Mouse (Mus musculus) urinary bladder, postnatal 4 days (tissue): ENCODE data around the gene Srsf1.

ENCODE experiments used
- DNase-seq, 2 experiments: peaks; one replicate each; pipeline ENCODE4 v3.0.0; 2021 to 2022; ENCODE audit warnings: low spot score in 2 of 2

Srsf1 gene

DNA sequence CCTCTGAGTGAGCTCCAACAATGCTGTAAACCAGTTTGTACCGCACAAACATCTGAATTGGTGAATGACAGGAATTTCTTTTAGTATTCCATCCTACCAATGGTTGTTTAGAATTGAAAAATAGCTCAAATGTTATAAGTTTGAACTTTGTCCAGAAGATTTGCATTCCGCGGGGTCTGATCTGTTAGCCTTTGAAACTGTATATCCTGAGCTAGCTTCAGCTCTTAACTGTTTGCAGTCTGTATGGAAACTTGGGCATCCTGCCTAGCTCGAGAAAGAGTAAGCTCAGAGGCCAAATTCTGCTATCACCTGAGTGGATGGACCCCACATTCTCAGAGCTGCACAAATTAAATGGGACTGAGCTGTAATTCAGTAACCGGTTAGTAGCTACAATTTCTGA is 23.9 kb downstream of the Srsf1 start:
- no peak for DNase-seq

DNA sequence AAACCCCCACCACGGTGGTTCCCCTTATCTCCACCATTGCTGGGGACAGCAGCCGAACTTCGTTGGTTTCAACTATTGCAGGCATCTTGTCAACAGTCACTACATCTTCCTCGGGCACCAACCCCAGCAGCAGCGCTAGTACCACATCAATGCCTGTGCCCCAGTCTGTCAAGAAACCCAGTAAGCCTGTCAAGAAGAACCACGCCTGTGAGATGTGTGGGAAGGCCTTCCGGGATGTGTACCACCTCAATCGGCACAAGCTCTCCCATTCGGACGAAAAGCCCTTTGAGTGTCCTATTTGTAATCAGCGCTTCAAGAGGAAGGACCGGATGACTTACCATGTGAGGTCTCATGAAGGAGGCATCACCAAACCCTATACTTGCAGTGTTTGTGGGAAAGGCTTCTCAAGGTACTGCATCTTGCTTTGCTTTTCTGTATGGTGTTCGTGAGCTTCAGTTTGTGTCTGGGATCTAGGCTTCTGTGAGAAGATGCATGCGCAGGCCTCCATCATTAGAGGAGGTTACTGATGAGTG is 26.2 kb downstream of the Srsf1 start:
- DNase-seq = no peak

DNA sequence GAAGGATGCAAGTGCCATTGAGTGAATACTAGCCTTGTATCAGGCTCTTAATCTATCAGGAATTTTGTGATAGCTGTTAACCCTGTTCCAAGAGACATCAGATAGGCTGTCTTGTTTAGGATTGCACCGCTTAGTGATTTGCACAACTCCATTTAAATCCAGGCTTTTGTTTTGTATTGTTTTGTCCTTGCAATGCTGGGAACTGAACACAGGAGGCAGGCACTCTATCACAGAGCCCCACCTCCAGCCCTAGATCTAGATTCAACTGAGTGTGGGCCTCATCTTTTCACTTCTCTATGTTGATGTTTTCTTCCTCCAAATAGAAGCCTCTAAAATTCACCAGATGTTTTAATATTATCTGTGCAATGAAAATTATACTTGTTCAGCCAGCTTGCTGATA is 28.5 kb downstream of the Srsf1 start:
- peak in 1 of 2 experiments; percentile 23 for DNase-seq

DNA sequence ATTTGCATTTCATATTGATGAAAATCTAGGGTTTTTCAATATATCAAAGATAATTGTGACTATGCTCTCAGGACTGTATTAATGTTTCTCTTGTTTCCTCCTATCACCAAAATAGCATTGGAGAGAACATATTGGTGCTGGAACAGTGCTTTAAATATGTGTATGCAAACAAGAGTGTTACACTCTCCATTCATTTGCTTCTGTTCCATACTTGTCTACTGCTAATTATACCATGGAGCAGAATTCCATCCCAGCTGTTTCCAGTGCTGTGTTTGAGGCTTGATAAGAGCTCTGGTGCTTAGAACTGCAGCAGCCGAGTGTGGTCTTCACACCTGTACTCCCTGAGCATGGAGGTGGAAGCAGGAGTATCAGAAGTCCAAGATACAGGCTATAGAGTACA is 29.2 kb downstream of the Srsf1 start:
- no peak for DNase-seq

DNA sequence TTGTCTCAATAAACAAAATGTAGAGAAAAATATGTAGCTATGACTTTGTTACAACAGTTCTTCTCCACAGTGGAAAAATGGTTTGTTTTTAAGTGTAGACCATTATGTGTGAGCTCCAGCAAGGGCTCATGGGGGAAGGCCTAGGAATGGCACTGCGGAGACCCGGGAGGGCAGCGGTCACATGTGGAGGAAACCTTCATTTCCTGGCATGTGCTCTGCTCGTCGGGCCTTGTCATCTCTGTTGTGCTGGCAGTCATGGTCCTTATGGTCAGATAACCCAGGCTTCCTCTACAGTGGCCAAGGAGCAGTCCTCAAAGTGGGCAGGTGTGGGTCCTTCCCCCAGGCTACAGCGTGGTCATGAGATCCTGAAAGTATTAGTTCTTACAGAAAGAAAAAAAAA is 36.5 kb downstream of the Srsf1 start:
- no peak for DNase-seq

DNA sequence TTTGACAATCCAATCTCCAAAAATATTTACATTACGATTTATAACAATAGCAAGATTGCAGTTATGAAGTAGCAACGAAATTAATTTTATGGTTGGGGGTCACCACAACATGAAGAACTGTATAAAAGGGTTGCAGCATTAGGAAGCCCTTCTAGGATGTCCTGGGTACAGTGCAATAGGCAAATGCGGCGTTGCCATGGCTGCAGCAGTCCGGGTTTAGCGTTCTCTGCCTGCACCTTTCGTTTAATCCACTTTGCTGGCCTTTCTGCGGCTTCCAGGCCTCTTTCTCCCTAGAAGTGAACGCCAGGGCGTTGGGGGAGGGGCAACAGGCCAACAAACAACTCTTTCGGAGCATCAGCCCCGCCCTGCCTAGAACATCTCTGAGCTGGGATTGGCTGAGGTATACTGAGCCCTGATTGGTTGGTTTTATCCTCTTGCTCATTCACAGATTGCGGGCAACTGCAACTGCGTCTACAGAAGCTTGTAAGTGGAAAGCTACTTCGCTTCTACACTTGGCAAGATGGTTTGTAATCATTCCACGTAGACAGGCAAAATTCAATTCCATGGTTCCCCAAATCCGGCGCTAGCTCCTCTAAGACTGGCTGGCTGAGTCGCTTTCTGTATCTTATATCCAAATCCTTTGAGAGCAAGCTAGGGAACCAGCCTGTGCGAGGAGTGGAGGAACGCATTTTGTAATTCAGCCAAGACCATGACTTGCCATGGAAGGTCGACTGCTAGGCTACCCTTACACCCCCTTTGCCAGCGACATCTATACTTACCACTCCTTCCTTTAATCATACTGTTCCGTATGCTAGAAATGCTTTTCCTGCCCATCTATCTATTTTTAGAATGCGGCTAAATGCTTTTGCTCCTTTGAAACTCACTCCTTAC is 39.8 kb downstream of the Srsf1 start:
- DNase-seq = peak; percentile 87 to 90

DNA sequence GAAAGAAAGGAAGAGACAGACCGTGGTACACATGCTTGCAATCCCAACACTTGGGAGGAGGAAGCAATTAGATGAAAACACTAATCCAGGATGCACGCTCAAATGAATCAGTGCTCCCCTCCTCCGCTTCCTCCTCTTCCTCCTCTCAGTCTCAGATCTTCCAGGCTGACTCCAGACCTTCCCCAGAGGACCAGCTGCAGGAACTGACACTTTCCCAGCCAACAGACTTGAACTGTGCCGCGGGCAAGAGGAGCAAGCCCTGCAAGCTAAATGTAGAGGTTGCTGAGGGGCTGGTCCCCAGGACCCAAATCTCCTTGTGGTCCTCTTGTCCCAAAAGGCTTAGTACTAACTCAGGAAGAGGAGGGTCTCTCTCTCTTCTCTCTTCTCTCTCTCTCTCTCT is 42.0 kb downstream of the Srsf1 start:
- no peak for DNase-seq

DNA sequence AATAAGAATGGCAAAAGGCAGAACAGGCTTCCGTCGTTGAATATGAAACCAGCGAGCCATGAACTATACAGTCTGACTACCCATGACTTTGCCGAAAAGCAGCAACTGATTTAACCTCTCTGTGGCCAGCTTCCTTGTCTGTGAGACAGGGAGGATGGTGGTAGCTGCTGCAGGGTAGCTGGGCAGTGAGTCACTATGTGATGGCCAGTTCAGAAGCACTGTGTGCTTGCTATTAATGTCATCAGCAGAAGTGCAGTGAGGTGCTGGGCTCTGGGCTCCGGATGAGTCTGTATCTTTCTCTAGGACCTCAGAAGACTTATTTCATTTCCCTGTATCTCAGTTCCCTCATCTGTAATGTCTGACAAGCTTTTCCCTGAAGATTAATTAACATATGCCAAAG is 43.1 kb downstream of the Srsf1 start:
- no peak for DNase-seq

DNA sequence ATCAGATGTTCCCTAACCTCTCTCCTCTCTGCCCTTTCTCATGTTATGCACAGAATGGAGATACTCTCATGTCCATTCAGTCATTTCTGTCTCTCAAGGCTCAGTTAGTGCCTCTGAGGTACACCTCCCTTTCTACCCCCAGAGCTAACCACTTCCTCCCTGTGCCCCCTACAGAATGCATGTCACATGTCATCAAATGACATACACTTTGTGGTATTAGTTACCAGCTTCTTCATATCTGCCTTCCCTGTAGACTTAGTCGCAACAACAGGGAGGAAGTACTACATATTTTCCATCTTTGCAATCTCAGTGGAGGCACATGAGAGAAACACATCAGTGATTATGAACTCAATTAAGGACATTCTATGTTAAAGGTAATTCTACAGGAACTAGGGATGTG is 44.8 kb downstream of the Srsf1 start:
- DNase-seq = no peak

DNA sequence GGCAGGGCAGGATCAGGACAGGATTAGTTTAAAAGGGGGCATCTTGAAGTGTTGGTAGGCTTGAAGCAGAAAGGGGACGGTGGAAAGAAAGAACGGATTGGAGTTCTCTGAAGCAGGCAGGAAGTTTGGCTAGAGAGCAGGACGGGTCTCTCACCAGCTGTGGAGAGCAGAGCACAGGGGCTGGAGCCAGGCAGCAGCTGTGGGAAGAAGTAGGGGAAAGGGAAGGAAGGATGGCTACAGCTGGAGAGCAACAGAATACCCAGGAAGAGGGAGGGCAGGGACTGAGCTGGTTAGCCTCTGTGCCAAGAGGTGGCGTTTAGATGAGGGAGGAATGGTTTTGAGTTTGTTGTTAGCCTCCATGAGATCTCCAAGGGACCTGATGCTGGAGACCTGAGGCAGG is 50.0 kb downstream of the Srsf1 start:
- peak in 1 of 2 experiments; percentile 49 for DNase-seq

DNA sequence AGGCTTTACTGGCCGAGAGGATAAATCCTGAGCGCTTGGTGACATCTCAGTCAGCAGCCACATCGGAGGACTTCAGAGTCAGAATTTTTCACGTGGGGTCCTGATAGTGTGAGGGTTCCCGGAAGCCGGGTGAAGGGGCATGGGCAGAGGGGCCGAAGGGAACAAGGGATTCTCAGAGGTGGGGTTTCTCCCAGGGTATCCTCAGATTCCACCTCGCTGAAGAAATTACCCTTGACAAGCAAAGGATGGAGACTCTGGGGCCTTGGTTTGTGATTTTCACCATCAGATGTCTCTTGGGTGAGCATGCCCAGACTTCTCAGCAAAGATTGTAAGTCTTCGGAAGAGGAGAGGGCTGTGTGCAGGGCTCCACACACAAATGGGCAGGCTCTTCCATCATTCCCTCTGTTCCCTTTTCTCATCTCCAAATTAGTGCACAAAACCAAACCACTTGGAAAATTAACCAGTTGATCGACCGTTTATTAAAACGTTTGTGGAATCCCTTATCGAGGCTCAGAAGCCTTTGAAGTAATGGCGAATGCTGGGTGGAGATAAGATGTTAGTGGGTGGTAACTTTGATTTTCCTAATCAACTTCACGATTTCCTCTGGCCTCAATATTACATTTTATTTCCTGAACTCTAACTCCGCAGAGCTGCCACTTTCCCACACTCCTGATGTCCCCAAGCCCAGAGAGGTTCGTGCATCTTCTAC is 51.0 kb downstream of the Srsf1 start, which contains the start of gene Cuedc1:
Cuedc1 (plus strand) TSS at position 38 of the 709 bp plus-strand sequence.
- DNase-seq = no peak

DNA sequence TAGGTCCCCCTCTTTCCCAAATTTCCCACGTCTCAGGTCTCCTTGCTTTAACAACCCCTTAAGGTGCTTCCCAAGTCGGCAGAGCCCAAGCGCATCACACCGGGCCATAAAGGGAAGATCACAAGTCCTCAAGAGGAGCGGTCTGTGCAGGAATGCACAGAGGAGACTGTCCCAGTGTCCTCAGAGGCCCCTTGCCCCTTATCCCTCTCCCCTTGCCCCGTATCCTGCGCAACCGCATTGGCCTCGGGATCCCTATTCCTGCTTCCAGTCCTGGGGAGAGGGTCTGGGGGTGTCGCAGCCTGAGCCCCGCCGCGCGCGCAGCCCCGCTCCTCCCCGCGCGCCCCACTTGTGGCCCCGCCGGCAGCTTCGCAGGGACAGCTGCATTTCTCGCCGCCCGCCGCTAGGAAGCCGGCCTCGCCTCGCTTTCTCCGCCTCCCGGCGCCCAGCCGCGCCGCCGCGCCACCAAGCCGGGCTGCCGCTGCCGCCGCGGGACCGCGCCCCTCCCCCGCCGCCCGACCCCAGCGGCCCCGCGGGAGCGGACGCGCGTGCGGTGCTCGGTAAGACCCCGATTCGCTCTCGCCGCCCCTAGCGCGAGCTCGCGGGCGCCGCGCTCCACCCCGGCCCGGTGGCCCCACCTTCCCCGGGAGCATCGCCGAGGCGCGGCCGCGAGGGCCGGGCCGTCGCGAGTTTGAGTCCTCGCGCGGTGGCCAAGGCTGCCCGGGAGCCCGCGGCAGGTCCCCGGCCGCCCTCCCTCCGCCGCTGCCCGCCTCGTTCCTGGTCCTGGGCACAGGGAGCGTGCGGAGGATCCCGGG is 51.8 kb downstream of the Srsf1 start:
- DNase-seq = peak; percentile 79

DNA sequence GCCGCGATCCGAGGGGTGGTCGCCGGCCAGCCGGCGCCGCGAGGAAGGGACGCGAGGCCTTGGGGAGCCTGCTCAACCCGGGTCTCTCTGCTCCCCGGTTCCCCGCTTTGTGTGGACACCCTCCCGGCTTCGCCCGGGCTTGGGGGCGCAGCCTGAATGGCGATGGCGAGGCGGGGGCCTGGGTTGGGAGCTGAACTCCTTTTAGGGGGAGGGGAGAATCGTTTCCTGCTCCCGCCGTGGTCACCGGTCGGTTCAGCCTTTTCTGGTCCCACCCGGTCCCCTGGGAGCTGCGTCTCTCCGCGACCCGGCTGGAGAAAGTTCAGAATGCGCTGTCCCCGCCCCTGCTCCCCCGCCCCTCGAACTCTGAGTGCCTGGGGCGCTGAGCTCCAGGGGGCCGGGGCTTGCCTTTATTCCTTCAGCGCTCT is 52.4 kb downstream of the Srsf1 start:
- peak; percentile 61 to 65 for DNase-seq

DNA sequence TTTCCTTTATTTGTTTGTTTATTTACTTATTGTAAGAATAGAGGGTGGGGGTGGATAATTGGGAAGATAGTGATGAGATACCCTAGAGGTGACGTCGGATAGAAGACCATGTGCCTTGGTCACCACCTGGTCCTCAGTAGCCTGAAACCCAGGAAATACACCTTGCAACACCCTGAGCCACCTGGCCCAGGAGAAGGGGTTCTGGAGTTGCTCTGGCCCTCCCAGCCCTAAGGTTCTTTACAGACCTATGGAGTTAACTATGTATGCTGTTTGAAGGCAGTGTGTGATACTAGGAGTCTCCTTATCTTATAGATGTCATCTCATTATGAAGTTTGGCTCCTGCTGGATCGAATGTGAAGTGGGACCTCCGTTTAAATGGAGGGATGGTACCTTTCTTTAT is 53.0 kb downstream of the Srsf1 start:
- no peak for DNase-seq
